Mouse (Mus musculus) B cell, adult 2 months (primary cell): ENCODE data around the gene Ralb.

Experiments used
- DNase-seq, 2 experiments: peaks; one replicate each; pipeline ENCODE4 v3.0.0; 2022

Ralb gene

GRCm38 (mm10) chr1:119523369-119523768 lies 18.8 kb upstream of the Ralb start:
- no peak for DNase-seq

GRCm38 (mm10) chr1:119522726-119523125 lies 18.1 kb upstream of the Ralb start:
- no peak for DNase-seq

- DNase-seq = no peak
These were observed 17.1 kb upstream of the Ralb start for GRCm38 (mm10) chr1:119521681-119522080.

GRCm38 (mm10) chr1:119521029-119521428 lies 16.4 kb upstream of the Ralb start:
- DNase-seq = no peak

- no peak for DNase-seq
These were observed 14.7 kb upstream of the Ralb start for GRCm38 (mm10) chr1:119519286-119519685.

GRCm38 (mm10) chr1:119518786-119519185 lies 14.2 kb upstream of the Ralb start:
- DNase-seq = no peak

- DNase-seq = no peak
These were observed 13.5 kb upstream of the Ralb start for GRCm38 (mm10) chr1:119518060-119518459.

GRCm38 (mm10) chr1:119510857-119511256 lies 6.3 kb upstream of the Ralb start:
- no peak for DNase-seq

GRCm38 (mm10) chr1:119510409-119510808 lies 5.8 kb upstream of the Ralb start:
- no peak for DNase-seq

GRCm38 (mm10) chr1:119509474-119509873 lies 4.9 kb upstream of the Ralb start:
- DNase-seq = no peak

GRCm38 (mm10) chr1:119508548-119508947 lies 4.0 kb upstream of the Ralb start:
- no peak for DNase-seq

GRCm38 (mm10) chr1:119505951-119506350 lies 1.4 kb upstream of the Ralb start:
- DNase-seq = no peak

GRCm38 (mm10) chr1:119503808-119504207 lies 786 bp downstream of the Ralb start:
- no peak for DNase-seq

- no peak for DNase-seq
These were observed 1.4 kb downstream of the Ralb start for GRCm38 (mm10) chr1:119503181-119503580.

- DNase-seq = peak; percentile 21 to 29
These were observed 1.9 kb downstream of the Ralb start for GRCm38 (mm10) chr1:119502729-119503128.

- DNase-seq = no peak
These were observed 2.7 kb downstream of the Ralb start for GRCm38 (mm10) chr1:119501881-119502280.

GRCm38 (mm10) chr1:119499456-119499855 lies 5.1 kb downstream of the Ralb start:
- no peak for DNase-seq

- no peak for DNase-seq
These were observed 5.9 kb downstream of the Ralb start for GRCm38 (mm10) chr1:119498536-119499231.

GRCm38 (mm10) chr1:119497346-119498004 lies 7.1 kb downstream of the Ralb start:
- DNase-seq = no peak

GRCm38 (mm10) chr1:119495396-119495775 lies 9.2 kb downstream of the Ralb start:
- DNase-seq = no peak

GRCm38 (mm10) chr1:119494712-119495395 lies 9.7 kb downstream of the Ralb start:
- DNase-seq = no peak

GRCm38 (mm10) chr1:119494024-119494711 lies 10.4 kb downstream of the Ralb start:
- DNase-seq = peak in 1 of 2 experiments; percentile 15

- DNase-seq = no peak
These were observed 12.1 kb downstream of the Ralb start for GRCm38 (mm10) chr1:119492505-119492904.
